Mouse (Mus musculus): ENCODE results near the gene Cinp. TPM values are rescaled to one million over a fixed set of nuclear protein-coding genes. Genes with fewer than 3 reads are reported as not detected.

The Cinp gene
- polyA plus RNA-seq, 1 experiment from 2014 or later = 71.0 TPM

- H3K4me1 ChIP-seq = 0 out of 2 replicates have a peak, but pooled peaks cover under 1% of the 10 kb centered on the region
- H3K4me3 ChIP-seq (replicated peaks) = no peak overlapping the region
- no peak overlapping the region for H3K9ac ChIP-seq
- peaks cover 14% of the 10 kb centered on the region for H3K36me3 ChIP-seq
- H3K9me3 ChIP-seq = no peaks in the 10 kb centered on the region
- no peak for ATAC-seq (ENCODE audit: insufficient read depth, low FRiP score, low read depth)
- H3K27me3 ChIP-seq (replicated peaks) = no peaks in the 10 kb centered on the region
- 85% methylated on average over 7 of the region's 7 CpGs for WGBS
- H3K4me2 ChIP-seq = no peak overlapping the region
- H3K27ac ChIP-seq = no peak overlapping the region
These were observed 31.7 kb downstream of the Cinp start for GRCm38 (mm10) chr12:110857196-110857595.

- H3K9me3 ChIP-seq = no peaks in the 10 kb centered on the region
- no peak overlapping the region for H3K9ac ChIP-seq
- no peaks in the 10 kb centered on the region for H3K27me3 ChIP-seq (replicated peaks)
- no peak for ATAC-seq (ENCODE audit: insufficient read depth, low FRiP score, low read depth)
- H3K4me2 ChIP-seq = no peak overlapping the region
- 87% methylated on average over 32 of the region's 32 CpGs for WGBS
- H3K4me1 ChIP-seq = peaks cover 9% of the 10 kb centered on the region
- peaks cover 7% of the 10 kb centered on the region for H3K36me3 ChIP-seq
- H3K27ac ChIP-seq = no peak overlapping the region
- H3K4me3 ChIP-seq (replicated peaks) = no peak overlapping the region
These were observed 33.9 kb downstream of the Cinp start for GRCm38 (mm10) chr12:110854786-110855737.

- Histone ChIP-seq H3K9ac (no peak overlapping the region), H3K4me1 (peaks cover 9% of the 10 kb centered on the region), H3K4me2 (peak overlapping the region; percentile 78; the same call in 1 of the 2 replicates), H3K36me3 (peaks cover 7% of the 10 kb centered on the region), H3K27me3 (replicated peaks) (no peaks in the 10 kb centered on the region), H3K27ac (no peak overlapping the region), H3K9me3 (no peaks in the 10 kb centered on the region), H3K4me3 (replicated peaks) (no peak overlapping the region)
- 81% methylated on average over 1 of the region's 1 CpGs for WGBS
- no peak for ATAC-seq (ENCODE audit: insufficient read depth, low FRiP score, low read depth)
These were observed 37.0 kb downstream of the Cinp start for GRCm38 (mm10) chr12:110851923-110852322.

GRCm38 (mm10) chr12:110851414-110851813, 37.5 kb downstream of the Cinp start:
- 67% methylated on average over 12 of the region's 12 CpGs for WGBS
- peaks cover 10% of the 10 kb centered on the region for H3K4me1 ChIP-seq
- H3K36me3 ChIP-seq = peaks cover 7% of the 10 kb centered on the region
- no peak for ATAC-seq (ENCODE audit: insufficient read depth, low FRiP score, low read depth)
- 0 out of 2 replicates have a peak overlapping the region, but pooled peaks have one; percentile 80 for H3K4me3 ChIP-seq (replicated peaks)
- H3K27ac ChIP-seq = no peak overlapping the region
- no peaks in the 10 kb centered on the region for H3K9me3 ChIP-seq
- no peak overlapping the region for H3K9ac ChIP-seq
- H3K27me3 ChIP-seq (replicated peaks) = no peaks in the 10 kb centered on the region
- H3K4me2 ChIP-seq = peak overlapping the region; percentile 78

- peaks cover 7% of the 10 kb centered on the region for H3K36me3 ChIP-seq
- H3K4me3 ChIP-seq (replicated peaks) = peak overlapping the region; percentile 80
- 6% methylated on average over 9 of the region's 9 CpGs for WGBS
- H3K9ac ChIP-seq = peak overlapping the region; percentile 65; the same call in 1 of the 2 replicates
- peak overlapping the region; percentile 82 for H3K27ac ChIP-seq
- H3K27me3 ChIP-seq (replicated peaks) = no peaks in the 10 kb centered on the region
- ATAC-seq (ENCODE audit: insufficient read depth, low FRiP score, low read depth) = no peak
- no peaks in the 10 kb centered on the region for H3K9me3 ChIP-seq
- peak overlapping the region; percentile 78 for H3K4me2 ChIP-seq
- peaks cover 15% of the 10 kb centered on the region for H3K4me1 ChIP-seq
These were observed 38.1 kb downstream of the Cinp start for GRCm38 (mm10) chr12:110850929-110851256.

- Histone ChIP-seq H3K27me3 (replicated peaks) (no peaks in the 10 kb centered on the region), H3K27ac (peak within 1 kb of the TSS; percentile 82), H3K36me3 (peaks cover under 1% of the 10 kb centered on the region; the same call in 1 of the 2 replicates), H3K4me1 (peaks cover 19% of the 10 kb centered on the region), H3K9me3 (no peaks in the 10 kb centered on the region), H3K4me2 (peak within 1 kb of the TSS; percentile 78), H3K4me3 (replicated peaks) (peak within 1 kb of the TSS; percentile 80), H3K9ac (peak within 1 kb of the TSS; percentile 65)
- under 1% methylated on average over 83 of the region's 89 CpGs for WGBS
- peak; percentile 63 for ATAC-seq (ENCODE audit: insufficient read depth, low FRiP score, low read depth)
These were observed 38.7 kb downstream of the Cinp start, which contains the start of gene Zfp839 for GRCm38 (mm10) chr12:110850010-110850928. Gene Zfp839 (plus strand): TSS chr12:110850253.

- ATAC-seq (ENCODE audit: insufficient read depth, low FRiP score, low read depth) = no peak
- no peaks in the 10 kb centered on the region for H3K9me3 ChIP-seq
- 71% methylated on average over 6 of the region's 6 CpGs for WGBS
- H3K4me1 ChIP-seq = peaks cover 19% of the 10 kb centered on the region
- no peak overlapping the region for H3K9ac ChIP-seq
- H3K27ac ChIP-seq = no peak overlapping the region
- no peaks in the 10 kb centered on the region for H3K36me3 ChIP-seq
- peak overlapping the region; percentile 61 for H3K4me3 ChIP-seq (replicated peaks)
- no peaks in the 10 kb centered on the region for H3K27me3 ChIP-seq (replicated peaks)
- H3K4me2 ChIP-seq = peak overlapping the region; percentile 84
These were observed 42.7 kb downstream of the Cinp start for GRCm38 (mm10) chr12:110846191-110846765.

- Histone ChIP-seq H3K4me3 (replicated peaks) (peak overlapping the region; percentile 61), H3K36me3 (no peaks in the 10 kb centered on the region), H3K27ac (peak overlapping the region; percentile 89), H3K9ac (peak overlapping the region; percentile 43), H3K4me1 (peaks cover 14% of the 10 kb centered on the region), H3K4me2 (peak overlapping the region; percentile 84), H3K9me3 (no peaks in the 10 kb centered on the region), H3K27me3 (replicated peaks) (no peaks in the 10 kb centered on the region)
- ATAC-seq (ENCODE audit: insufficient read depth, low FRiP score, low read depth) = peak; percentile 94
- WGBS = under 1% methylated on average over 36 of the region's 36 CpGs
These were observed 43.6 kb downstream of the Cinp start for GRCm38 (mm10) chr12:110845131-110845880.

- peak; percentile 37; the same call in 1 of the 2 replicates for ATAC-seq (ENCODE audit: insufficient read depth, low FRiP score, low read depth)
- Histone ChIP-seq H3K36me3 (no peaks in the 10 kb centered on the region), H3K9ac (peak overlapping the region; percentile 43), H3K27me3 (replicated peaks) (no peaks in the 10 kb centered on the region), H3K4me2 (peak overlapping the region; percentile 84), H3K27ac (peak overlapping the region; percentile 89), H3K9me3 (no peaks in the 10 kb centered on the region), H3K4me3 (replicated peaks) (peak overlapping the region; percentile 61), H3K4me1 (peaks cover 14% of the 10 kb centered on the region)
- under 1% methylated on average over 42 of the region's 42 CpGs for WGBS
These were observed 44.5 kb downstream of the Cinp start for GRCm38 (mm10) chr12:110844227-110845130.

All from stomach, embryonic 15.5 days (tissue).